Mouse (Mus musculus) liver, postnatal 0 days (tissue): ENCODE measurements around the gene Zfp750.

ENCODE experiments used
- CTCF ChIP-seq: sonication (generic); IDR thresholded peaks from 2 replicates; pipeline ENCODE4 v1.5.1; 2016; ENCODE audit warnings: antibody characterized with exemption, low read depth
- EP300 ChIP-seq: IDR thresholded peaks from 2 replicates; pipeline ENCODE4 v1.6.1; 2016; ENCODE audit warnings: antibody characterized with exemption, low read depth, mild to moderate bottlenecking

- TF ChIP-seq CTCF (no peak), EP300 (no peak)
Observed at GRCm38 (mm10) chr11:121542471-121542870, 23.3 kb upstream of the Zfp750 start.
